Mouse (Mus musculus): Measurements from ENCODE around the gene Rassf3. TPM values are rescaled to one million over a fixed set of nuclear protein-coding genes. Genes with fewer than 3 reads are reported as not detected.
A peak's percentile ranks its signal among the peaks of the same experiment; 100 is the strongest.

Gene Rassf3
- polyA plus RNA-seq, 1 experiment from 2014 or later, result 12.3 TPM

DNA sequence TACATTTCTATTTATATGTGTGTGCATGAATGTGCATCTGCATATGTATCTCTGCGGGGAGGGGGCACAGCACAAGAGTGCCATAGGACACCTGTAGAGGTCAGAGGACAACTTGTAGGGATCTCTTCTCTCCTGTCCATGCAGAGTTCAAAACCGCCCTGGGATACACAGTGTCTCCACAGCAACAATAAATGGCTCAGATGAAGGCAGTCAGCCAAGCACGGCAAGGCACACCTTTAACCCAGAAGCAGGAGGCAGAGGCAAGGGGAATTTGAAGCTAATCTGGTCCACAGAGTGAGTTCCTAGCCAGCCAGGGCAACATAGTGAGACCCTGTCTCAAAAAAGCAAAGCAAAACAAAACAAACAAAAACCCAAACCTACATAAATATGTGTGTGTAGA lies 18.8 kb downstream of the Rassf3 start:
- Histone ChIP-seq H3K27me3 (replicated peaks) (no peaks in the 10 kb centered on the region), H3K9me3 (replicated peaks) (no peaks in the 10 kb centered on the region), H3K27ac (no peak overlapping the region), H3K4me2 (no peak overlapping the region), H3K36me3 (no peaks in the 10 kb centered on the region), H3K4me3 (no peak overlapping the region), H3K4me1 (peaks cover 65% of the 10 kb centered on the region), H3K9ac (no peak overlapping the region)
- ATAC-seq, result no peak
- 75% methylated on average over 3 of the region's 3 CpGs for WGBS (ENCODE audit: insufficient replicate concordance)

DNA sequence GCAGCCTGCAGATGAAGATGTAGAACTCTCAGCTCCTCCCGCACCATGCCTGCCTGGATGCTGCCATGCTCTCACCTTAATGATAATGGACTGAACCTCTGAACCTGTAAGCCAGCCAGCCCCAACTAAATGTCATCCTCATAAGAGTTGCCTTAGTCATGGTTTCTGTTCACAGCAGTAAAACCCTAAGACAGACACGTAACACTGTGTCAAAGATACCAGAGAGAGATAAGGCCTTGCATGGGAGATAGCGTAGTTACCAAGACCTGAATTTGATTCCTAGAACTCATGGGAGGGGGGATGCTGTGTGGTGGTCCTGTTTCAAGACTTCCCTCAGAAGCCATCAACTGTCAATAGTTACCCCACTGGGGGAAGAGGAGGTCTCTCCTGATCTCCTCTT lies 20.6 kb downstream of the Rassf3 start:
- Histone ChIP-seq H3K27ac (no peak overlapping the region), H3K9me3 (replicated peaks) (no peaks in the 10 kb centered on the region), H3K4me3 (no peak overlapping the region), H3K4me2 (no peak overlapping the region), H3K36me3 (0 out of 2 replicates have a peak, but pooled peaks cover 4% of the 10 kb centered on the region), H3K4me1 (peaks cover 47% of the 10 kb centered on the region), H3K27me3 (replicated peaks) (no peaks in the 10 kb centered on the region), H3K9ac (no peak overlapping the region)
- WGBS (ENCODE audit: insufficient replicate concordance), result 67% methylated on average over 3 of the region's 3 CpGs
- no peak for ATAC-seq

DNA sequence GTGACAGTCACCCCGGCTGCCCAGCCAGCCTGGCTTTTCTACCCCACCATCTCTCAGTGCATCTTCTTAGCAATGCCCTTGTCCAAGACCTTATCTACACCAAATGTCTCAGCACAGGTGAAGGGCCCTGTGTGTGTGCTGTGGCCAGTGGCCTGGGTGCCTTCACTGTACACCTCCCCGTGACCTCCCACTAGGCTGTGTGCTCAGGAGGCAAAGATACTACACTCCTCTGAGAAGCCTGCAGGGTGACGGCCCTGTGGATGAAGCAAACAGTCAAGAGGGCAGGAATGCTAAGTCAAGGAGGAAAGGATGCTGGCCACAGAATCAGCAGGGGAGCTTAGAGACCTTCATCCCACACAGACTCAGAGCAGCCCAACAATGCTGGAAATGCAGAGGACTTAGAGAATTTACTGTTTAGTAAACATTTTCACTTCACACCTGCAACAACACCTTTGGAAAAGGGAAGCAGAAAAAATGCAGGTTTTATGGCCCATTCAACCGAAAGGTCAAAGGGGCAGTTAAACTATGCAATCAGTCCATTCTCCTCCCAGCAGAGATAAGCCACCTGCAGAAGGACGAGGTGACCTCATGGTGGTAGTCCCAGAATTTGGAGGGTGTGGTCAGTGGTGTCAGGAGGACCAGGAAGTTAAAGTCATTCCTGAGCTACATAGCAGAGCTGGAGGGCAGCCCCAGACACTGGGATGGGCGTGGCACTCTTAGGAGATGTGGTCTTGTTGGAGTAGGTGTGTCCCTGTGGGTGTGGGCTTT lies 21.3 kb downstream of the Rassf3 start:
- H3K9ac ChIP-seq, result no peak overlapping the region
- peak; percentile 57; the same call in 1 of the 2 replicates for ATAC-seq
- 57% methylated on average over 6 of the region's 6 CpGs for WGBS (ENCODE audit: insufficient replicate concordance)
- 0 out of 2 replicates have a peak, but pooled peaks cover 4% of the 10 kb centered on the region for H3K36me3 ChIP-seq
- no peak overlapping the region for H3K4me2 ChIP-seq
- H3K27me3 ChIP-seq (replicated peaks), result no peaks in the 10 kb centered on the region
- H3K4me1 ChIP-seq, result peaks cover 42% of the 10 kb centered on the region
- no peak overlapping the region for H3K4me3 ChIP-seq
- H3K9me3 ChIP-seq (replicated peaks), result no peaks in the 10 kb centered on the region
- no peak overlapping the region; the same call in 1 of the 2 replicates for H3K27ac ChIP-seq

DNA sequence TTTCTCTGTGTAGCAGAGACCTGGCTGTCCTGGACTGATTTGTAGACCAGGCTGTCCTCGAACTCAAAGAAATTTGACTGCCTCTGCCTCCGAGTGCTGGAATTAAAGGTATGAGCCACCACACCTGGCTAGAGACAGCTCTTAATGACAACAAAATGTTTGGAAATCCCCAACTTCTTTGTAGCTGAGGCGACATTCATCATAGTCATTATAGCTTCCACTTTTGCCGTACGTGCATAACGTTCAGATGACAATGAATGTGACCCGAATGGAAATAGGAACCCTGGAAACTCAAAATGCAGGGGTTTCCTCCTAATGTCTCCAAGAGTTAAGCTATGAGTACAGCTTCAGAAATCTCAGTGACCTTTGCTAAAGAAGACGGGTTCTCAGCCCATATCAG lies 22.1 kb downstream of the Rassf3 start:
- Histone ChIP-seq H3K9ac (no peak overlapping the region), H3K36me3 (0 out of 2 replicates have a peak, but pooled peaks cover 4% of the 10 kb centered on the region), H3K4me1 (peaks cover 44% of the 10 kb centered on the region), H3K27ac (no peak overlapping the region), H3K9me3 (replicated peaks) (no peaks in the 10 kb centered on the region), H3K4me2 (no peak overlapping the region), H3K4me3 (no peak overlapping the region), H3K27me3 (replicated peaks) (no peaks in the 10 kb centered on the region)
- WGBS (ENCODE audit: insufficient replicate concordance), result 78% methylated on average over 8 of the region's 8 CpGs
- no peak for ATAC-seq

DNA sequence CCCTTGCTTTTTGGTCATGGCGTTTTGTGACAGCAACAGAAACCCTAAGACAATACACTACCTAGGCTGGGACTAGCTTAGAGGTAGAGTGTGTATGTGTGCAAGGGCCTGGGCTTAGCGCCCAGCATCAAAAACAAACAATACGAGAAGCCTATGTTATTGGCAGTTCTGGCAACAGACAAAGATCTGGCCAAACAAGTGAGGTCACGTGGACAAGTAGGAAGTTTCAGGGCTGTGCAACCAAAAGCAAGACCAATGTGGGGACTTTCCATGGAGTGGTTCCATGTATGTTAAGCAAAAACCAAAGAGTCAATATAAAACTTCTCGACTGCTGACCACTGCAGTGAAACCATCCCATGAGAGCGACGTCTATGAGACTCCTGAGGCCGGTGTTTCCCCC lies 30.3 kb downstream of the Rassf3 start:
- H3K4me2 ChIP-seq, result no peak overlapping the region
- no peak overlapping the region for H3K4me3 ChIP-seq
- H3K4me1 ChIP-seq, result peaks cover 12% of the 10 kb centered on the region
- H3K9me3 ChIP-seq (replicated peaks), result no peaks in the 10 kb centered on the region
- H3K27ac ChIP-seq, result no peak overlapping the region
- no peaks in the 10 kb centered on the region for H3K36me3 ChIP-seq
- H3K9ac ChIP-seq, result no peak overlapping the region
- 71% methylated on average over 8 of the region's 8 CpGs for WGBS (ENCODE audit: insufficient replicate concordance)
- ATAC-seq, result no peak
- no peaks in the 10 kb centered on the region for H3K27me3 ChIP-seq (replicated peaks)

DNA sequence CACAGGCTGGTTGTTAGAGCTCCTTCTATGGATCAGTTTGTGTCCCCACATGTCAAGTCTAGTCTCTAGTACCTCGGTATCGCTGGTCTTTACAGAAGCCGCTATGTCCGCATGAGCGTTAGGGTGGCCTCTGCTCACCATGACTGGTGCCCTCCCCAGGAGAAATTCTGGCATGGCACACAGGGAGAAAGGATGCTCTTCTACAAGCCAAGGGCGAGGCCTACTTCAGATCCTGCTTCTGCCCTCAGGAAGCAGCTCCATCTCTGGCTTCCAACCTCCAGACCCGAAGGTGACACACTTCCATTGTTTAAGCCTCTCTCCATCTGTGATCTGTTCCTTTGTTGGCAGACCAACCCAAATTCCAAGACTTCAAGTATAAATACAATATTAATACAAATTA lies 31.9 kb downstream of the Rassf3 start:
- Histone ChIP-seq H3K4me3 (no peak overlapping the region), H3K36me3 (no peaks in the 10 kb centered on the region), H3K9ac (no peak overlapping the region), H3K4me1 (peaks cover 17% of the 10 kb centered on the region), H3K27ac (no peak overlapping the region), H3K9me3 (replicated peaks) (no peaks in the 10 kb centered on the region), H3K4me2 (no peak overlapping the region), H3K27me3 (replicated peaks) (no peaks in the 10 kb centered on the region)
- ATAC-seq, result no peak
- WGBS (ENCODE audit: insufficient replicate concordance), result 86% methylated on average over 7 of the region's 7 CpGs

DNA sequence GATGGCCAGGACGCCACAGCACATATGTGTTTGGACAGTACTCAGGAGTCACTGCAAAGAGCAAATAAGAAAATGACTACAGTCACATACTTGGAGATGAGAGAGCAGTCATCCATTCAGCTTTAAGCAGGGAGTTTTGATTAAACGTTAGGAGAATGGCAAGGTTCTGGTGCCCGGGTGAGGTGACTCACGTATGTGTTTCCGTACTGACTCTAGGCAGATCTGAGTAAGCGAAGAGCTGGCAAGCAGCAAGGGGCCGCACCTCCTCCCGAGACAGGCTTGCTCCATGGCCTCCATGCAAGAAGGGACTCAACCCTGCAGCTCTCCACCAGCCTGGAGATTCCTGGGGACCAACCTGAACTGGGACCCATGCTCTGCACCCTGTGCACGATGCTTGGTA lies 32.4 kb downstream of the Rassf3 start:
- no peak overlapping the region for H3K9ac ChIP-seq
- H3K4me2 ChIP-seq, result no peak overlapping the region
- no peak overlapping the region for H3K4me3 ChIP-seq
- no peak overlapping the region for H3K27ac ChIP-seq
- no peaks in the 10 kb centered on the region for H3K36me3 ChIP-seq
- no peaks in the 10 kb centered on the region for H3K27me3 ChIP-seq (replicated peaks)
- H3K4me1 ChIP-seq, result peaks cover 17% of the 10 kb centered on the region
- ATAC-seq, result no peak
- H3K9me3 ChIP-seq (replicated peaks), result no peaks in the 10 kb centered on the region
- 80% methylated on average over 9 of the region's 9 CpGs for WGBS (ENCODE audit: insufficient replicate concordance)

DNA sequence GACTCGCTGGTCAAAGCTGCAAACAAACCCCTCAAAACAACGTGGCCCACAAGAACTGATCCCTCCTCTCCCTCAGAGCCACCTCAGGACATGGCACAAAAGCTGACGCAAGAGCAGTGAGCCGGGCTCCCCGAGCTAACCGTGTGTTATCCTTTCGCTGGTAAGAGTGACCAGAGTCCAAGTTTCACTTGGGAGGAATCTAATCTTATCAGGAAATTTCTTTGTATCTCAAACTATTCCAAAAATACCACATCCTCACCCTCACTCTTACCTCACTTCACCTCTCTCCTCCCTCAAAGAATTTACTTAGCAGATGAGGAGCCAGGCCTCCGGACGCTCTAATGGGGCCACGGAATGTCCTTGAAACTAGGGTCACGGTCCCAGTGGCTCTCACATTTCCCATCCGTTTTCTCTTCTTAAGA lies 36.8 kb downstream of the Rassf3 start:
- Histone ChIP-seq H3K27me3 (replicated peaks) (no peaks in the 10 kb centered on the region), H3K36me3 (no peaks in the 10 kb centered on the region), H3K27ac (peak overlapping the region; percentile 32; the same call in 1 of the 2 replicates), H3K4me2 (no peak overlapping the region), H3K9ac (no peak overlapping the region), H3K9me3 (replicated peaks) (no peaks in the 10 kb centered on the region), H3K4me1 (peaks cover 33% of the 10 kb centered on the region), H3K4me3 (no peak overlapping the region)
- no peak for ATAC-seq
- WGBS (ENCODE audit: insufficient replicate concordance), result 69% methylated on average over 12 of the region's 12 CpGs

DNA sequence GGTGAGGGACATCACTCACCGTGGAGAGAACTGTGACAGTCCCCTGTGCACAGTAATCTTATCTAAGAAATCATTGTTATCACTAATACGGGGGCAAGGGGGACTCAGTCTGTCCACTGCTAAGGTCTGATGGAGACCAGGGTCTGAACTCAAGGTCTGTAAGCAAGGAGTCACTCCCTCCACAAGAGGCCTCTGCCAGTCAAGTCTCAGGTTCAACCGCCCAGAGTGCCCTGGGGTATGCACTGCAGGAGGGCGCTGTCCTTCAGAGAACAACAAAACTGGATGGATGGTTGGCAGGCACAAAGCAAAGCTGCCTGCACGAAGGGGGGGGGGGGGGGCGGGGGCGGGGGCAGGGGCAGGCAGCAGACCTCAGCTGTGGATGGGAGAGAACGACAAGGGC lies 38.0 kb downstream of the Rassf3 start:
- Histone ChIP-seq H3K36me3 (no peaks in the 10 kb centered on the region), H3K4me1 (peaks cover 44% of the 10 kb centered on the region), H3K27me3 (replicated peaks) (no peaks in the 10 kb centered on the region), H3K4me2 (no peak overlapping the region), H3K27ac (no peak overlapping the region), H3K9ac (no peak overlapping the region), H3K9me3 (replicated peaks) (no peaks in the 10 kb centered on the region), H3K4me3 (no peak overlapping the region)
- no peak for ATAC-seq
- WGBS (ENCODE audit: insufficient replicate concordance), result 73% methylated on average over 6 of the region's 8 CpGs

DNA sequence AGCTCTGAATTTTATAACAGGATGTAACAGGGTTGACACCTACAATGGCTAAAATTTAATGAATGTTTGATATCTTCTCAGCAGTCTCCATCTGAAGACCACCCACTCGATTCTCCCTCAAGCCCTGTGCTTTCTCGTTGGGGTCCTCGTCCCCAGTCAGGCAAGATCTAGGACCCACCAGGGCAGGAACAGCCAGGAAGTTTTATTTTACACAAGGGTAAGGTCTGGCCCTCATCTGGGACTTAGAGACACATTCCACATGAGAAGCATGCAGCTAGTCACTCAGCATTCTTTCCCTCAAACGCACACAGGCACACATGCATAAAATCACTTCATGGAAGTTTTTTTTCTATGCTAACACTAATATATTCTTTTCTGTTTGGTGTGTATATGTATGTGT lies 39.5 kb downstream of the Rassf3 start:
- H3K4me3 ChIP-seq, result no peak overlapping the region
- no peaks in the 10 kb centered on the region for H3K36me3 ChIP-seq
- no peaks in the 10 kb centered on the region for H3K27me3 ChIP-seq (replicated peaks)
- H3K4me2 ChIP-seq, result no peak overlapping the region
- H3K9me3 ChIP-seq (replicated peaks), result no peaks in the 10 kb centered on the region
- no peak for ATAC-seq
- no peak overlapping the region for H3K9ac ChIP-seq
- 62% methylated on average over 4 of the region's 4 CpGs for WGBS (ENCODE audit: insufficient replicate concordance)
- H3K27ac ChIP-seq, result peak overlapping the region; percentile 27; the same call in 1 of the 2 replicates
- peaks cover 58% of the 10 kb centered on the region for H3K4me1 ChIP-seq

DNA sequence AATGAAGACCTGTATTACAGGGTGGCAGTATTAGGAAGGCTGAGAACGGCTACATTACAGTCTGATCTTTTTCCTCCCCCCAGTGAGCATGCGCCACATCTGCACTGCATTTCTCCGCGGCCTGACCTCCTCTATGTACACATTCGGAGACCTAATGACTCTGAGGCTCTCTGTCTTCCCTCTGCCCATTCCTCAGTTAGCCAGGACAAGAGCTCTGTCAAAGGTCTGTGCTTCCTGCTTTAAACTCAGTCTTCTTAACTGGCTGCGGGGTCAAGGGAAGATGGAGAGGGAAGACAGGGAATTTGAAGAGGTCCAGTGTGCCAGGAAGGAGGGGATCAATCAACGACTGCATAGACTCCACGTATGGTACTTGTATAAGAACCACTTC lies 39.9 kb downstream of the Rassf3 start:
- peak overlapping the region; percentile 27 for H3K27ac ChIP-seq
- H3K4me3 ChIP-seq, result no peak overlapping the region
- H3K27me3 ChIP-seq (replicated peaks), result no peaks in the 10 kb centered on the region
- peaks cover 62% of the 10 kb centered on the region for H3K4me1 ChIP-seq
- H3K4me2 ChIP-seq, result peak overlapping the region; percentile 4; the same call in 1 of the 2 replicates
- no peak overlapping the region for H3K9ac ChIP-seq
- no peak for ATAC-seq
- H3K36me3 ChIP-seq, result no peaks in the 10 kb centered on the region
- 59% methylated on average over 8 of the region's 8 CpGs for WGBS (ENCODE audit: insufficient replicate concordance)
- no peaks in the 10 kb centered on the region for H3K9me3 ChIP-seq (replicated peaks)

DNA sequence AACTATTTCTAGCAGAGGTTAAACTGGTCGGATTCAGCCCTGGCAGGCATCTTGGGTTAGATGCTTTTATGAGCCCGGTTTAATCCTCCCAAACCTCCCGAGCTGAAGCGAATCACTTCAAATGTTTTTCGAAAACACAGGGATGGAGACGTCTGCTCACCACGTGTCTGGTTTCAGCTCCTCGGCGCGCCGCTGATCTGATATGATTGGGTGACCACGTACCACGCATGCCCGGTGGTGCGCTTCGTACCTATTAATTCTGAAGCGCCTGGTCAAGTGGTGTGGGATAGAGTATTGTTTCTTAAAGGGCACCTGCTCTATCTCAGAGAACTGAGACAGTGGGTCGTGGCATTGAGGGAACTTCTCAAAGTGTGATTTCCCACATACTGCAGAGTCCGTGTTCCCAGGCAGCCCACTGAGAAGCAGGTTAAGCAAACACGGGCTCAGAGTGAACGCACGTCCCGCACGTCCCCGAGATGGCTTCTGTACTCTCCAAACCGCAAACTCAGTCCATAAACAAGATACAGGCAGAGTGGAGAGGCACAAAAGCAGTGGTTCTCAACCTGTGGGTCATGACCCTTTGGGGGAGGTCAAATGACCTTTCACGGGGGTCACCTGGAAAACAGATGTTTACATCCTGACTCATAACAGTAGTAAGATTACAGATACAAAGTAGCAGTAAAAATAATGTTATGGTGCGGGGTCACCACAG lies 40.4 kb downstream of the Rassf3 start:
- Histone ChIP-seq H3K4me1 (peaks cover 68% of the 10 kb centered on the region), H3K27ac (peak overlapping the region; percentile 54), H3K27me3 (replicated peaks) (no peaks in the 10 kb centered on the region), H3K36me3 (no peaks in the 10 kb centered on the region), H3K4me3 (no peak overlapping the region), H3K9ac (no peak overlapping the region), H3K9me3 (replicated peaks) (no peaks in the 10 kb centered on the region), H3K4me2 (peak overlapping the region; percentile 4; the same call in 1 of the 2 replicates)
- ATAC-seq, result no peak
- 70% methylated on average over 28 of the region's 28 CpGs for WGBS (ENCODE audit: insufficient replicate concordance)

All from liver, embryonic 12.5 days (tissue).